Mouse (Mus musculus): ENCODE measurements around the gene Ctsa.

GRCm38 (mm10) chr2:164871602-164872303, 39.1 kb downstream of the Ctsa start:
- TF ChIP-seq TCF12 (IDR thresholded peaks at IDR 0.05; ENCODE audit: insufficient read depth, poor library complexity, severe bottlenecking) (no peak), POLR2A (IDR thresholded peaks at IDR 0.05; ENCODE audit: insufficient read length, low read depth) (no peak), SRF (IDR thresholded peaks at IDR 0.05; ENCODE audit: control insufficient read depth, insufficient read length, low read depth) (no peak), MYOD1 (IDR thresholded peaks at IDR 0.05; ENCODE audit: control insufficient read depth in 1 of 3, insufficient read length in 2 of 3, low read depth in 2 of 3) (no peak), TCF3 (IDR thresholded peaks at IDR 0.05; ENCODE audit: insufficient read length, low read depth) (no peak), MYOG (IDR thresholded peaks at IDR 0.05; ENCODE audit: control insufficient read depth in 1 of 3, insufficient read depth in 1 of 3, insufficient read length in 2 of 3, low read depth in 2 of 3) (no peak), CEBPB (IDR thresholded peaks at IDR 0.05; ENCODE audit: insufficient read depth, poor library complexity, severe bottlenecking) (no peak), E2F4 (IDR thresholded peaks at IDR 0.05; ENCODE audit: insufficient read depth) (no peak), MAX (IDR thresholded peaks at IDR 0.05; ENCODE audit: low read depth) (no peak), REST (IDR thresholded peaks at IDR 0.05; ENCODE audit: insufficient read depth, insufficient read length) (no peak), USF1 (IDR thresholded peaks at IDR 0.05; ENCODE audit: low read depth) (no peak), POLR2AphosphoS2 (IDR thresholded peaks at IDR 0.05; ENCODE audit: insufficient read length, low read depth) (no peak)

All from myocyte (in vitro differentiated cells).